Mouse (Mus musculus): ENCODE measurements around the gene Cdk14.

DNA sequence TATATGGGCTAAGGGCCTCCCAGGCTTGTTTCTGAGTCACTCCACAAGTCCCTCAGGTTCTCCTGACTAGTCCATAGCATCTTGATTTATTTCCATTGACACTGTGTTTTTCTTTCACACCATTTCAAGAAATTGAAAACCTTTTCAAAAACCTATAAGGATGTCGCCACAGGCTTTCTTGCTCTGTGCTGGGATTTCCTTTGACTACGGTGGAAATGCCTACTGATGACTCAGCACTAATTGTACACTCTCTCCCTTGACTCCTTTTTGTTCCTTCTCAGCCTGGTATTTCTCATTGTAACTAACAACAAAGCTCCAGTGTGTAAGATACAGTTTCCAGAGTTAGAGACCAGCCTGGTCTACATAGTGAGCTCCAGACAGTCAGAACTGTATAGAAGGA lies 144.8 kb downstream of the Cdk14 start:
- no peak for TF ChIP-seq EP300 (IDR thresholded peaks at IDR 0.05; ENCODE audit: insufficient read depth, low read depth, low read length)
- TF ChIP-seq POLR2A (IDR thresholded peaks at IDR 0.05; ENCODE audit: insufficient read depth, low read length): no peak
- TF ChIP-seq CTCF (IDR thresholded peaks at IDR 0.05; ENCODE audit: low read depth, low read length): no peak
